Mouse (Mus musculus) heart, adult 2 months (tissue): ENCODE results near the gene Daglb. TPM values are rescaled to one million over a fixed set of nuclear protein-coding genes. Genes with fewer than 3 reads are reported as not detected.

Source experiments
- DNase-seq, 2 experiments: peaks; one replicate each; pipeline ENCODE4 v3.0.0; 2021
- H3K27ac ChIP-seq: fragments of 200-600 bp; 2 replicates; pipeline ENCODE4 v1.8.1; 2022
- H3K27me3 ChIP-seq: fragments of 200-500 bp; 2 replicates; pipeline ENCODE4 v1.6.1; 2012; ENCODE audit warnings: mild to moderate bottlenecking, low read length, inconsistent platforms, mixed read lengths; ENCODE audit not compliant: control insufficient read depth, insufficient read depth
- H3K36me3 ChIP-seq: fragments of 200-500 bp; 2 replicates; pipeline ENCODE4 v1.6.1; 2012; ENCODE audit warnings: low read length, inconsistent platforms; ENCODE audit not compliant: control insufficient read depth, insufficient read depth
- H3K4me1 ChIP-seq: fragments of 200-500 bp; 2 replicates; pipeline ENCODE4 v1.6.1; 2011; ENCODE audit warnings: low read length; ENCODE audit not compliant: control insufficient read depth, insufficient read depth
- H3K4me3 ChIP-seq: fragments of 200-600 bp; 2 replicates; pipeline ENCODE4 v1.8.1; 2022
- H3K79me2 ChIP-seq: fragments of 200-500 bp; replicated peaks from 2 replicates; pipeline ENCODE4 v1.6.1; 2012; ENCODE audit warnings: mild to moderate bottlenecking, inconsistent platforms, low read length, moderate library complexity, mixed read lengths; ENCODE audit not compliant: control insufficient read depth, insufficient read depth
- H3K9ac ChIP-seq: fragments of 200-500 bp; 2 replicates; pipeline ENCODE4 v1.6.1; 2012; ENCODE audit warnings: low read depth, mild to moderate bottlenecking, control low read depth, inconsistent platforms, low read length, mixed read lengths
- CTCF ChIP-seq: fragments of 200-600 bp; IDR thresholded peaks from 2 replicates; pipeline ENCODE4 v1.8.1; 2022; ENCODE audit warnings: antibody characterized with exemption, mild to moderate bottlenecking, moderate library complexity
- EP300 ChIP-seq: fragments of 200-500 bp; IDR thresholded peaks from 2 replicates; pipeline ENCODE4 v1.6.1; 2011; ENCODE audit warnings: low read depth, low read length, control low read depth; ENCODE audit not compliant: insufficient read depth
- POLR2A ChIP-seq: fragments of 200-500 bp; IDR thresholded peaks from 2 replicates; pipeline ENCODE4 v1.6.1; 2011; ENCODE audit warnings: mild to moderate bottlenecking, low read depth, low read length, control low read depth; ENCODE audit not compliant: insufficient read depth
- WGBS: fragments of 180-500 bp; shearing (Covaris S2); methylation state at CpG from one replicate; pipeline ENCODE4 v1.1.7; 2018; 5-methylcytosine and 5-hydroxymethylcytosine counted together
- intact Hi-C: fragments of 180-260 bp; cut with DNase I; formaldehyde crosslinking; loops from one replicate; pipeline ENCODE4 v1.15.1; 2025
- polyA plus RNA-seq: library from polyadenylated mRNA; depleted of rRNA; stranded (reverse); fragments of >200 nt; gene quantifications from 2 replicates; pipeline ENCODE4 v1.2.3, GENCODE M21; 2012
- total RNA-seq, 2 experiments: library from RNA; stranded (reverse); gene quantifications; 2 replicates each; pipeline ENCODE4 v1.2.3; 2021

Daglb gene
- total and polyA plus RNA-seq, 3 experiments, result 7.6 to 9.7 (median 8.2) TPM

DNA sequence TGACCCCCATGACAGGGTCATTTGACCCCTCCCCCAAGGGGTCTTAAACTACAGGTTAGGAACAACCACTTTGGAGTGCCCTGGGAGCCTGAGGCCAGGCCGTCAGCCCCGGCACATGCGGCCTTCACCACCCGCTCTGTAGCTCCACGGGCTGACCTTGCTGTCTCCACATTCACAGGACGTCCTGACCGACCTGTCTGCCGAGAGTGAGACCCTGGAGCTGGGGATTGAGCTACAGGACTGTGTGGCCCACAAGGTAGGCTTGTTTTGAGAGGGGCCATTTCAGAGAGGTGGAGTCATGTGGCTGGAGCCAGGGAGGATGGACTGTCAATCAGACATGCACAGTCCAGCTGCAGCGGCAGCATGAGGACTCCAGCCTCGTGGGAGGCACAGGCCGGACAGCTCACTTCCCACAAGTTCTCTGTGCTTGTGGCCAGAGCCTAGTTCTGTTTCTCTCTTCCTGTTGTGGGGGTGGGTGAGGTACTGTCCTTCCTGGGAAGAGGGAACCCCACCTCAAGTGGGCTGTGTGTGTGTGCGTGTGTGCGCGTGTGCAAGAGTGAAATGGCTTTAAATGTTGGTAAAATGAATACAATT lies 25.5 kb downstream of the Daglb start:
- WGBS, result 59% methylated on average over 14 of the region's 14 CpGs
- TF ChIP-seq CTCF (no peak), EP300 (no peak), POLR2A (no peak)
- peak in 1 of 2 experiments; percentile 40 for DNase-seq
- no peak overlapping the region for H3K27ac ChIP-seq
- H3K4me1 ChIP-seq, result no peaks in the 10 kb centered on the region
- intact Hi-C loops, result no loop called here
- H3K27me3 ChIP-seq, result no peaks in the 10 kb centered on the region
- no peak overlapping the region for H3K9ac ChIP-seq
- no peaks in the 10 kb centered on the region for H3K36me3 ChIP-seq
- H3K4me3 ChIP-seq, result no peak overlapping the region
- no peaks in the 10 kb centered on the region for H3K79me2 ChIP-seq

DNA sequence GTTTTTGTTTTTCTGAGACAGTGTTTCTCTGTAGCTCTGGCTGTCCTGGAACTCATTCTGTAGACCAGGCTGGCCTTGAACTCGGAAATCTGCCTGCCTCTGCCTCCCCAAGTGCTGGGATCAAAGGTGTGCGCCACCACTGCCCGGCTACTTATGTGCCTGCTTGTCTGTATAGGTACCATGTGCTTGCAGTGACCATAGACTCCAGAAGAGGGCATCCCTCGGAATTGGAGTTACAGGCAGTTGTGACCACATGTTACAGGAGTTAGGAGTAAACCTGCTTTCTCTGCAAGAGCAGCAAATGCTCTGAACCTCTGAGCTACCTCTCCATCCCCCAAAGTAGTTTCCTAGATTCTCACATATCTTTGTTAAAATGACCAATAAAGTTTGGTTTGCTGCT lies 27.4 kb downstream of the Daglb start:
- Histone ChIP-seq H3K79me2 (no peaks in the 10 kb centered on the region), H3K9ac (no peak overlapping the region), H3K27me3 (no peaks in the 10 kb centered on the region), H3K27ac (no peak overlapping the region), H3K36me3 (no peaks in the 10 kb centered on the region), H3K4me1 (no peaks in the 10 kb centered on the region), H3K4me3 (no peak overlapping the region)
- no peak for DNase-seq
- 94% methylated on average over 4 of the region's 4 CpGs for WGBS
- intact Hi-C loops, result no loop called here
- peak; percentile 31; the same call in 1 of the 2 replicates for TF ChIP-seq CTCF
- TF ChIP-seq EP300, result no peak

DNA sequence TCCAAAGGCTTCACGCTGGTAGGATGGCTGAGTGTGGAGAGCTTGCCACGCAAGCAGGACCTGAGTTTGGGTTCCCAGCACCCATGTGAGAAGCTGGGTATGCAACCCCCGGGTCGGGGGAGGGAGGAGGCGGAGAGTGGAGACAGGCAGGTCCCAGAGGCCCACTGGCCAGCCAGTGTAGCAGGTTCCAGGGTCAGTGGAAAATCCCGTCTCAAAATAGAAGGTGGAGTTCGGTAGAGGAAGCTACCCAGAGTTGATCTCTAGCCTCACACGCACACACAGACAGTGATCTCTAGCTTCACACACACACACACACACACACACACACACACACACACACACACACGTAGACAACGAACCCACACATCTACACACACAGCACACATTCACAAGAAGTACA lies 28.8 kb downstream of the Daglb start:
- no peak for DNase-seq
- no peak for TF ChIP-seq EP300
- no peak for TF ChIP-seq CTCF
- TF ChIP-seq POLR2A, result no peak
- Histone ChIP-seq H3K79me2 (no peaks in the 10 kb centered on the region), H3K4me1 (no peaks in the 10 kb centered on the region), H3K36me3 (no peaks in the 10 kb centered on the region), H3K27me3 (no peaks in the 10 kb centered on the region), H3K9ac (no peak overlapping the region), H3K4me3 (no peak overlapping the region), H3K27ac (no peak overlapping the region)
- intact Hi-C loops, result no loop called here
- 69% methylated on average over 10 of the region's 10 CpGs for WGBS

DNA sequence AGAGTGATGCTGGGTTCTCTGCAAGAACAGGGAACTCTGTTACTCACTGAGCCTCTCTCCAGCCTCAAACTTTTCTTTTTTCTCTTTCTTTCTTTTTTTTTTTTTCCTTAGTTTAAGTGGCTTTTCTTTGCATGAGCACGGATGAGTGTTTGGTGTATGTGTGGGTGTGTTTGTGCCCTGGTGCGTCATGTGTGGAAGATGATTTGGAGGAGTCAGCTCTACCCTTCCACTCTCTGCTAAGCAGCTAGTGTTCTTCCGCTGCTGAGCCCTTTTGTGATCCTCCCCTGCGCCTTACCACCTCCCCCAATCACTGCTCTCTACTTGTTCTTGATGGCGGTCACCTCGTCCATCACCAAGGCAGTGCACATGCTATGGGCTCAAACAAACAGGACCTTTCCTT lies 31.3 kb downstream of the Daglb start:
- Histone ChIP-seq H3K79me2 (no peaks in the 10 kb centered on the region), H3K4me3 (no peak overlapping the region), H3K36me3 (no peaks in the 10 kb centered on the region), H3K4me1 (no peaks in the 10 kb centered on the region), H3K27ac (no peak overlapping the region), H3K9ac (no peak overlapping the region), H3K27me3 (no peaks in the 10 kb centered on the region)
- WGBS, result 98% methylated on average over 6 of the region's 6 CpGs
- DNase-seq, result no peak
- intact Hi-C loops, result no loop called here
- no peak for TF ChIP-seq POLR2A
- no peak for TF ChIP-seq CTCF

DNA sequence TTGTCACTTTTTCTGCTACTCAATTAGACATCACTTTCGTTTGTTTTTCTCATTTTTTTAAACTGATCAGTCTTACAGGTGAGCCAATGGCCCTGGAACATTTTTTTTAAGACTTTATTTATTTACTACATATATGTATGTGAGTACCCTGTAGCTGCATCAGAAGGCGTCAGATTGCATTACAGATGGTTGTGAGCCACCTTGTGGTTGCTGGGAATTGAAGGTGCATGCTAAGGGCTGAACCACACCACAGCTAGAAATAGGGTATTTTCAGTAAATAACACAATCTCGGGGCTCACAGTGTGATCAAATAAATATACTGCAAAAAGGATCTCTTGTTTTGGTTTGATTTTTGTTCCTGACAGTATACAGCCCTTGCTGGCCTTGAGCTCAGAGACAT lies 33.1 kb downstream of the Daglb start:
- intact Hi-C loops, result no loop called here
- Histone ChIP-seq H3K27ac (no peak overlapping the region), H3K4me1 (no peaks in the 10 kb centered on the region), H3K9ac (no peak overlapping the region), H3K27me3 (no peaks in the 10 kb centered on the region), H3K79me2 (no peaks in the 10 kb centered on the region), H3K36me3 (no peaks in the 10 kb centered on the region), H3K4me3 (no peak overlapping the region)
- 84% methylated on average over 3 of the region's 3 CpGs for WGBS
- no peak for DNase-seq
- no peak for TF ChIP-seq CTCF
- TF ChIP-seq EP300, result no peak
- TF ChIP-seq POLR2A, result no peak

DNA sequence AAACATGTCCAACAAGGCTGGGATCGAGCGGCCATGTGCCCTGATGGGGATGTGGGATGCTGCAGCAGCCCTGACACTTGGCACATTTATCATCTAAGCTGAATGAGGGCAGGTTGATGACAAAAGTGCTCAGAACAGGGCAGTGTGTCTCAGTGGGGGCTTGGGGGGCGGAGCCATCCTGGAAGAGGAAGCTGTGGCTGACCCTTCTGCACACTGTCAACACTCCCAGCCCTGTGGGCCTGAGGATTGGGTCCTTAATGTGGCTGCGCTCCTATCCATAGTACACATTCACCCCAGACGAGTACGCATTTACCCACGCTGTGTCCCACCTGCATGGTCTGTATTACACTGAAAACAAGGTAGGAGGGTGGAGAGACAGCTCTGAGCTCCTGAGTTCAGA lies 34.8 kb downstream of the Daglb start:
- 90% methylated on average over 7 of the region's 7 CpGs for WGBS

More for the DNA sequence above, 34.8 kb downstream of the Daglb start:
- H3K4me1 ChIP-seq, result no peaks in the 10 kb centered on the region
- H3K9ac ChIP-seq, result no peak overlapping the region
- intact Hi-C loops, result no loop called here
- no peaks in the 10 kb centered on the region for H3K79me2 ChIP-seq
- H3K27ac ChIP-seq, result no peak overlapping the region
- no peak for DNase-seq
- H3K4me3 ChIP-seq, result no peak overlapping the region
- TF ChIP-seq EP300, result no peak
- no peak for TF ChIP-seq CTCF
- TF ChIP-seq POLR2A, result no peak
- H3K27me3 ChIP-seq, result no peaks in the 10 kb centered on the region
- no peaks in the 10 kb centered on the region for H3K36me3 ChIP-seq
